Mouse (Mus musculus) gastrocnemius, postnatal 14 days (tissue): ENCODE results near the gene Ndufb6. TPM values are rescaled to one million over a fixed set of nuclear protein-coding genes. Genes with fewer than 3 reads are reported as not detected.

Experiments used
- DNase-seq: peaks from one replicate; pipeline ENCODE4 v3.0.0; 2021; ENCODE audit warnings: mixed read lengths
- intact Hi-C: fragments of 180-260 bp; cut with DNase I; formaldehyde crosslinking; loops from one replicate; pipeline ENCODE4 v1.15.1; 2025; ENCODE audit warnings: low total_unique reads
- total RNA-seq, 2 experiments: library from RNA; stranded (reverse); gene quantifications; 2 replicates each; pipeline ENCODE4 v1.2.3; 2021

Ndufb6 gene
- total RNA-seq, 2 experiments from 2014 or later: 230 to 264 TPM

DNA sequence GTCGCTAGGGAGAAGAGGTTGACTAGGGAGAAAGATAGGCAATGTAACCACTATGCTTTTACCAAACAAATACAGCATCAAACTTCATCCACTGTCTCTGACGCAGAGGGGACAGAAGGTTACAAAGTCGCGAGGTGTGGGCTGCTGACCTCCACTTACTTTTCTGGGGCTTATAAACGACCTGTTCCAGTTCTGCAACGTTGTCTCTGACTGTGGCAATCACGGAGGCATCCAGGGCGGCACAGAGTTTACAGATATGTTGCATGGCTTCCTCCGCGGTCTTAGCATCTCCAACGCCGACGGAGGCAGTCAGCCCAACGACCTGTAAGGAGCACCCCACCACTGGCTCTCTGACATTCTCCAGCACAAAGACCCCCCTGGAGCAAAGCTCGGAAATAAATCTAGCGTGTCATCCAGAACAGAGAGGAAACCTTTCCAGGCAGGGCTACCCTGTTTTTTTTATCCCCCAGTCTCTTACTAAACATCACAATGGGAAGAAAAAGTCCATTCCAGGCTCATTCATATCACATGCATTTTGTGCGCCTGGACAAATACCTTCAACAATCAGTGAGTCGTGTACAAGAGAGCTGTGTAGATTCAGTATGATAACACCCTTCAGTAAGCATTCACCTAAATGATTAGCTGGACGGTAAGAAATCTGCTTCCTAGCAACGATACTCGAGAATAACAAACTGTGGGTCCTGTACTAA is 57.2 kb downstream of the Ndufb6 start:
- no peak for DNase-seq
- intact Hi-C loops: no loop called here

DNA sequence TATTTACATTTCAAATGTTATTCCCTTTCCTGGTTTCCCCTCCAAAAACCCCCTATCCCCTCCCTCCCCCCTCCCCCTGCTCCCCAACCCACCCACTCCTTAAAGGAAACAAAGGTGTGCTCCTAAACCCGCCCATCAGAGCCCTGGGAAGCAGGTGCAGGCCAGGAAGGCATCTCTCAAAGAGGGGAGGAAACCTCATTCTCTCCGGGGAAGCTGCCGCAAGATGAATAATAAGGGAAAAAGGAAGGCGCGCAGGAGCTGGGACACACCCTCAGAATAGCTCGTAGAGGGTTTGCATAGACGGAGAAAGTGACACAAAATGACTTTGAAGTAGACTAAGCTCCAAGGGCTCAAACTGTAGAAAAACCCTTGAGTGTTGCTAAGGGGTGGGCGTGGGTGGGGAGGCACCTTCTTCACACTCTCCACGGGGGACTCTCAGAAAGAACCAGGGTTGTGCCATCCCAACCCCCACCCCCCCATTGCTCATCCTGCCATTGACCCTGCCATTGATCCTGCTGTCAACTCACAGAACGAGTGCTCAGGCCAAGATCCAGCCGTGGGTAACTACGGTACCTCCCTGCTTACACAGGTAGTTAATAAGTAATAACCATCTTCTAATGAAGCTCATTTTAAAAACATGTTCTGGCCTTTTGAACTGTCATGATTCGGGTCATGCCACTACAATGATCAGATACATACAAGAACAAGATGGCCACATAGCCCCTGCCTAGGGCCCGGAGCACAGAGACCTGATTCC is 58.0 kb downstream of the Ndufb6 start:
- intact Hi-C loops: no loop called here

More for the DNA sequence above, 58.0 kb downstream of the Ndufb6 start:
- DNase-seq: no peak

Other genes starting within 250 kb of the Ndufb6 start
- 10 to 100 TPM; 18.1 to 19.3 TPM for gene Aco1, start 136.3 kb downstream of the Ndufb6 start, total RNA-seq
- gene Ddx58, start 39.6 kb downstream of the Ndufb6 start, total RNA-seq: 1 to 10 TPM; 3.2 to 4.2 TPM
- gene Smim27, start 9.8 kb downstream of the Ndufb6 start, total RNA-seq: 10 to 100 TPM; 38.9 to 45.9 TPM
- 10 to 100 TPM in 1 of 2 experiments, 1 to 10 TPM in 1; 9.0 to 10.7 TPM for gene Topors, start 9.6 kb downstream of the Ndufb6 start, total RNA-seq
- gene Tmem215, start 192.8 kb upstream of the Ndufb6 start, total RNA-seq: not detected